Mouse (Mus musculus): ENCODE data around the gene Zbtb38. TPM values are rescaled to one million over a fixed set of nuclear protein-coding genes. Genes with fewer than 3 reads are reported as not detected.

Zbtb38 gene
- total RNA-seq (2021) = 10 to 100 TPM; 65.0 to 70.1 TPM
- long read RNA-seq, experiment 1, partial matches to known transcripts = 0 of 5 reads
- long read RNA-seq, experiment 1, other reads (novel, unspliced or antisense) = 4 of 5 reads
- long read RNA-seq, experiment 2, partial matches to known transcripts = 2 of 10 reads
- long read RNA-seq, experiment 2, other reads (novel, unspliced or antisense) = 7 of 10 reads

- peak; percentile 50 to 57 for DNase-seq (ENCODE audit: low spot score in 2 of 2)
Observed at GRCm38 (mm10) chr9:96752603-96753114, at the start of gene Zbtb38. Gene Zbtb38, minus strand, starts transcription at chr9:96752831.

GRCm38 (mm10) chr9:96800131-96800825 is 47.6 kb upstream of the Zbtb38 start:
- no peak for DNase-seq (ENCODE audit: low spot score in 2 of 2)

- DNase-seq (ENCODE audit: low spot score in 2 of 2) = no peak
Observed at GRCm38 (mm10) chr9:96797311-96797710, 44.7 kb upstream of the Zbtb38 start.

- peak; percentile 35 to 46 for DNase-seq (ENCODE audit: low spot score in 2 of 2)
Observed at GRCm38 (mm10) chr9:96795399-96795928, 42.8 kb upstream of the Zbtb38 start.

- DNase-seq (ENCODE audit: low spot score in 2 of 2) = no peak
Observed at GRCm38 (mm10) chr9:96794601-96795000, 42.0 kb upstream of the Zbtb38 start.

- DNase-seq (ENCODE audit: low spot score in 2 of 2) = no peak
Observed at GRCm38 (mm10) chr9:96792543-96792942, 39.9 kb upstream of the Zbtb38 start.

GRCm38 (mm10) chr9:96790389-96791007 is 37.9 kb upstream of the Zbtb38 start:
- no peak for DNase-seq (ENCODE audit: low spot score in 2 of 2)

- DNase-seq (ENCODE audit: low spot score in 2 of 2) = no peak
Observed at GRCm38 (mm10) chr9:96789906-96790305, 37.3 kb upstream of the Zbtb38 start.

- no peak for DNase-seq (ENCODE audit: low spot score in 2 of 2)
Observed at GRCm38 (mm10) chr9:96787797-96788196, 35.2 kb upstream of the Zbtb38 start.

- DNase-seq (ENCODE audit: low spot score in 2 of 2) = no peak
Observed at GRCm38 (mm10) chr9:96785871-96786342, 33.3 kb upstream of the Zbtb38 start.

- no peak for DNase-seq (ENCODE audit: low spot score in 2 of 2)
Observed at GRCm38 (mm10) chr9:96785187-96785586, 32.6 kb upstream of the Zbtb38 start.

- no peak for DNase-seq (ENCODE audit: low spot score in 2 of 2)
Observed at GRCm38 (mm10) chr9:96783667-96784066, 31.0 kb upstream of the Zbtb38 start.

GRCm38 (mm10) chr9:96783258-96783657 is 30.6 kb upstream of the Zbtb38 start:
- DNase-seq (ENCODE audit: low spot score in 2 of 2) = no peak

GRCm38 (mm10) chr9:96782062-96782461 is 29.4 kb upstream of the Zbtb38 start:
- no peak for DNase-seq (ENCODE audit: low spot score in 2 of 2)

GRCm38 (mm10) chr9:96773146-96773545 is 20.5 kb upstream of the Zbtb38 start:
- no peak for DNase-seq (ENCODE audit: low spot score in 2 of 2)

- no peak for DNase-seq (ENCODE audit: low spot score in 2 of 2)
Observed at GRCm38 (mm10) chr9:96770443-96770842, 17.8 kb upstream of the Zbtb38 start.

GRCm38 (mm10) chr9:96769651-96770050 is 17.0 kb upstream of the Zbtb38 start:
- DNase-seq (ENCODE audit: low spot score in 2 of 2) = no peak

- no peak for DNase-seq (ENCODE audit: low spot score in 2 of 2)
Observed at GRCm38 (mm10) chr9:96767874-96768273, 15.2 kb upstream of the Zbtb38 start.

GRCm38 (mm10) chr9:96766078-96766477 is 13.4 kb upstream of the Zbtb38 start:
- no peak for DNase-seq (ENCODE audit: low spot score in 2 of 2)

- no peak for DNase-seq (ENCODE audit: low spot score in 2 of 2)
Observed at GRCm38 (mm10) chr9:96765410-96765809, 12.8 kb upstream of the Zbtb38 start.

- no peak for DNase-seq (ENCODE audit: low spot score in 2 of 2)
Observed at GRCm38 (mm10) chr9:96763847-96764631, 11.4 kb upstream of the Zbtb38 start.

All from left cerebral cortex, adult 18-20 months (tissue).